Mouse (Mus musculus): Measurements from ENCODE around the gene Taz. TPM values are rescaled to one million over a fixed set of nuclear protein-coding genes. Genes with fewer than 3 reads are reported as not detected.

Gene Taz
- polyA plus RNA-seq, 1 experiment, result 87.5 TPM

DNA sequence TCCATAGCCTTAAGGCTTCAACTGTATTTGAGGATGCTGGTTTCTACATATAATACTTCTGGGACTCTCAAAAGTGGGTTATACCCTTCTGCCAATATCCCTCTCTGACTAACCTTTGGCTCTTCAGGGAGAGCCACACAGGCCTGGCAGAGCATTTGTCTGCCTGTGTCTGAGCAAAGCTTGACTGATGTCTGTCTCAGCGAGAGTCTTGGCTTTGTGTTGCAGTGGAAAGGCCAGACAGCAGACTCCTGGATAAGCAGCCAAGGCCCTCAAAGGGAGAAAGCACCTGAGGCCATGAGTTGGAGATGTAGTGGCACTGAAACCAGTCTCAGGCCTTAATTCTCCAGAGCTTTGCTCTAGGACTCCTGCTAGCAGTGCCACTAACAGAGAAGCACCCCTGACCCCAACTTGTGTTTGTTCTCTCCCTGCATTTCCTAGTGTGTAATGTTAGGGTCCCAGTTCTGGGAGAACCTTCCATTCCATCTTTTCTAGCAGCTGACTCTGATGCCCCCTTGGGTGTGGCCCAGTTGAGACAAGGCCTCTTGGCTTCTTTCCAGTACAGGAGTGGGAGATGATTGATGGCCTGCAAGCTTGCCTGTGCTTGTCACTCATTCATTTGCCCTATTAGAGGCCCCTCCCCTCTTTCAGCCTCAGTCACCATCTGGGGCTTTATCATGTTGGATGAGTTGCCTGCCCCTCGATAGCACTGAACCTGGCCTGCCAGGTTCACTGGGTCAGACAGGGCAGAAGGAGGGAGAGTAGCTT is 48.6 kb downstream of the Taz start:
- Histone ChIP-seq H3K4me3 (ENCODE audit: extremely low read depth, insufficient read depth, insufficient read length) (no peak overlapping the region), H3K27me3 (ENCODE audit: control insufficient read depth, insufficient read depth, low read length) (no peaks in the 10 kb centered on the region), H3K36me3 (ENCODE audit: control insufficient read depth, insufficient read depth, low read length) (no peaks in the 10 kb centered on the region), H3K27ac (ENCODE audit: insufficient read depth, low read length) (no peak overlapping the region), H3K4me1 (ENCODE audit: control insufficient read depth, insufficient read depth, insufficient read length) (no peaks in the 10 kb centered on the region)
- TF ChIP-seq POLR2A (IDR thresholded peaks at IDR 0.05; ENCODE audit: low read depth, low read length), result no peak
- 75% methylated on average over 2 of the region's 2 CpGs for WGBS
- no peak for DNase-seq (ENCODE audit: low read depth in 1 of 2, low spot score in 2 of 2)

Other genes with a start within 250 kb of the Taz start
- gene Opn1mw, start 154.4 kb upstream of the Taz start, polyA plus RNA-seq (2012; rRNA removed), result not detected in 2 replicates
- 5.5 and 6.1 TPM in 2 replicates for gene Mecp2, start 146.5 kb upstream of the Taz start, polyA plus RNA-seq (2012; rRNA removed)
- not detected in 2 replicates for gene Tex28, start 114.1 kb upstream of the Taz start, polyA plus RNA-seq (2012; rRNA removed)
- gene Tktl1, start 104.7 kb upstream of the Taz start, polyA plus RNA-seq (2012; rRNA removed), result 0.07 and 0.11 TPM in 2 replicates
- gene Flna, start 32.1 kb upstream of the Taz start, polyA plus RNA-seq (2012; rRNA removed), result 499 and 568 TPM in 2 replicates
- 41.6 and 54.5 TPM in 2 replicates for gene Emd, start 27.2 kb upstream of the Taz start, polyA plus RNA-seq (2012; rRNA removed)
- gene Rpl10, start 11.1 kb upstream of the Taz start, polyA plus RNA-seq (2012; rRNA removed), result 1,039 and 1,194 TPM in 2 replicates
- 12.0 and 14.0 TPM in 2 replicates for gene Dnase1l1, start 425 bp downstream of the Taz start, polyA plus RNA-seq (2012; rRNA removed)
- gene Atp6ap1, start 15.2 kb downstream of the Taz start, polyA plus RNA-seq (2012; rRNA removed), result 267 and 342 TPM in 2 replicates
- 182 and 192 TPM in 2 replicates for gene Gdi1, start 23.1 kb downstream of the Taz start, polyA plus RNA-seq (2012; rRNA removed)
- 13.4 and 14.5 TPM in 2 replicates for gene Fam50a, start 31.1 kb downstream of the Taz start, polyA plus RNA-seq (2012; rRNA removed)
- gene Plxna3, start 47.2 kb downstream of the Taz start, polyA plus RNA-seq (2012; rRNA removed), result 12.1 and 12.3 TPM in 2 replicates
- gene Lage3, start 71.7 kb downstream of the Taz start, polyA plus RNA-seq (2012; rRNA removed), result 28.1 and 29.0 TPM in 2 replicates
- gene Ubl4a, start 91.3 kb downstream of the Taz start, polyA plus RNA-seq (2012; rRNA removed), result 24.1 and 24.5 TPM in 2 replicates
- 14.0 and 15.0 TPM in 2 replicates for gene Slc10a3, start 91.4 kb downstream of the Taz start, polyA plus RNA-seq (2012; rRNA removed)
- gene Fam3a, start 111.4 kb downstream of the Taz start, polyA plus RNA-seq (2012; rRNA removed), result 25.4 and 32.9 TPM in 2 replicates
- gene Ikbkg, start 111.4 kb downstream of the Taz start, polyA plus RNA-seq (2012; rRNA removed), result 10.1 and 14.7 TPM in 2 replicates
- 18.9 and 19.7 TPM in 2 replicates for gene G6pdx, start 147.3 kb downstream of the Taz start, polyA plus RNA-seq (2012; rRNA removed)
- not detected in 2 replicates for gene Gm6880, start 199.5 kb downstream of the Taz start, polyA plus RNA-seq (2012; rRNA removed)

Data from spleen, adult 2 months (tissue).